11 mouse cellular contexts compared by ENCODE assay signal in genomic region chr3:102715839-102716238, GRCm38 (mm10). TPM values are rescaled to one million over a fixed set of nuclear protein-coding genes. Genes with fewer than 3 reads are reported as not detected.
DNase-seq lines count a peak whose midpoint lies in the region; ATAC-seq and TF ChIP-seq lines count a peak whose summit lies in the region.
"Had no signal": no experiment of that assay in that cellular context is flagged by ENCODE, and none has a peak within 500 bp of the region (broad histone marks: within the 10 kb centered on the region; RNA-seq: fewer than 3 reads in every experiment).

No protein-coding gene starts in this region.

- TF ChIP-seq POLR2A in heart, adult 2 months (IDR thresholded peaks at IDR 0.05; ENCODE audit: insufficient read depth, low read depth, low read length), result no peak

- no peak for DNase-seq in heart, adult 2 months
- no peak for DNase-seq in heart, adult 8-10 months (ENCODE audit: low spot score)
- DNase-seq in liver, embryonic 11.5 days (ENCODE audit: low spot score), result no peak
- DNase-seq in liver, result no peak
- no peak for DNase-seq in liver, embryonic 14.5 days (ENCODE audit: low read depth in 3 of 3, low spot score in 3 of 3)
- DNase-seq in natural killer cell, adult 2 months (ENCODE audit: low spot score in 2 of 2), result no peak
- DNase-seq: cerebellum, adult 11 months; kidney, postnatal 36 days had no signal

- no peaks in the 10 kb centered on the region for H3K79me2 ChIP-seq in heart, adult 2 months (replicated peaks; ENCODE audit: control insufficient read depth, insufficient read depth, low read length)

- no peaks in the 10 kb centered on the region for H3K27me3 ChIP-seq in heart, adult 2 months (ENCODE audit: control insufficient read depth, insufficient read depth, low read length)
- H3K27me3 ChIP-seq in liver, embryonic 11.5 days (replicated peaks; ENCODE audit: control insufficient read depth, insufficient read depth, low read length), result no peaks in the 10 kb centered on the region
- no peaks in the 10 kb centered on the region for H3K27me3 ChIP-seq in liver, embryonic 14.5 days (ENCODE audit: control insufficient read depth, insufficient read depth, low read length)
- no peaks in the 10 kb centered on the region for H3K27me3 ChIP-seq in stomach, embryonic 15.5 days (replicated peaks)
- no peaks in the 10 kb centered on the region for H3K27me3 ChIP-seq in forebrain, embryonic 13.5 days
- H3K27me3 ChIP-seq: limb, embryonic 13.5 days had no signal

- H3K36me3 ChIP-seq in heart, adult 2 months (ENCODE audit: control insufficient read depth, insufficient read depth, low read length), result no peaks in the 10 kb centered on the region
- no peaks in the 10 kb centered on the region for H3K36me3 ChIP-seq in liver, embryonic 11.5 days (ENCODE audit: control insufficient read depth, insufficient read depth, low read length)
- no peaks in the 10 kb centered on the region for H3K36me3 ChIP-seq in liver, embryonic 14.5 days (replicated peaks; ENCODE audit: control insufficient read depth, insufficient read depth, low read depth)
- H3K36me3 ChIP-seq in stomach, embryonic 15.5 days, result no peaks in the 10 kb centered on the region
- H3K36me3 ChIP-seq in forebrain, embryonic 13.5 days (ENCODE audit: poor library complexity, severe bottlenecking), result no peaks in the 10 kb centered on the region
- H3K36me3 ChIP-seq: limb, embryonic 13.5 days had no signal

- intact Hi-C loops in heart, adult 2 months (cut with DNase I), result loop anchor here (1.0 to 5.0 kb wide), 3 partner anchors 36 to 456 kb away; partner anchors contain the start of gene Bcas2

- no peak overlapping the region for H3K9ac ChIP-seq in heart, adult 2 months (ENCODE audit: low read depth, low read length)
- H3K9ac ChIP-seq in liver, embryonic 11.5 days (ENCODE audit: low read depth, low read length), result no peak overlapping the region
- no peak overlapping the region for H3K9ac ChIP-seq in liver, embryonic 14.5 days (replicated peaks)
- no peak overlapping the region for H3K9ac ChIP-seq in stomach, embryonic 15.5 days
- H3K9ac ChIP-seq in forebrain, embryonic 13.5 days, result no peak overlapping the region
- H3K9ac ChIP-seq: limb, embryonic 13.5 days had no signal

- no peak for TF ChIP-seq CTCF in heart, adult 2 months (IDR thresholded peaks at IDR 0.05)
- TF ChIP-seq CTCF in liver, embryonic 14.5 days (IDR thresholded peaks at IDR 0.05; ENCODE audit: low read depth), result no peak

- peak overlapping the region; percentile 73 for H3K27ac ChIP-seq in heart, adult 2 months
- H3K27ac ChIP-seq in liver, embryonic 11.5 days (ENCODE audit: low read depth, low read length), result no peak overlapping the region
- H3K27ac ChIP-seq in liver, embryonic 14.5 days, result no peak overlapping the region
- 0 out of 2 replicates have a peak overlapping the region, but pooled peaks have one; percentile 61 for H3K27ac ChIP-seq in stomach, embryonic 15.5 days
- H3K27ac ChIP-seq in forebrain, embryonic 13.5 days, result no peak overlapping the region
- H3K27ac ChIP-seq: limb, embryonic 13.5 days had no signal

- peak overlapping the region; percentile 61 for H3K4me2 ChIP-seq in liver, embryonic 11.5 days
- H3K4me2 ChIP-seq in liver, embryonic 14.5 days (ENCODE audit: low read depth), result peak overlapping the region; percentile 58
- H3K4me2 ChIP-seq in stomach, embryonic 15.5 days, result peak overlapping the region; percentile 48
- no peak overlapping the region for H3K4me2 ChIP-seq in forebrain, embryonic 13.5 days

- WGBS in heart, adult 2 months, result 82% methylated on average over 8 of the region's 8 CpGs
- 75% methylated on average over 8 of the region's 8 CpGs for WGBS in liver, embryonic 11.5 days
- 52% methylated on average over 8 of the region's 8 CpGs for WGBS in liver, embryonic 14.5 days (ENCODE audit: insufficient replicate concordance)
- WGBS in stomach, embryonic 15.5 days, result 87% methylated on average over 8 of the region's 8 CpGs
- WGBS in forebrain, embryonic 13.5 days, result 91% methylated on average over 8 of the region's 8 CpGs

- H3K9me3 ChIP-seq in liver, embryonic 11.5 days (ENCODE audit: control insufficient read depth, low read length), result no peaks in the 10 kb centered on the region
- H3K9me3 ChIP-seq in liver, embryonic 14.5 days (ENCODE audit: control insufficient read depth, low read length), result no peaks in the 10 kb centered on the region
- no peaks in the 10 kb centered on the region for H3K9me3 ChIP-seq in stomach, embryonic 15.5 days
- H3K9me3 ChIP-seq in forebrain, embryonic 13.5 days (replicated peaks), result no peaks in the 10 kb centered on the region
- H3K9me3 ChIP-seq: limb, embryonic 13.5 days had no signal

- TF ChIP-seq EP300 in heart, adult 2 months (IDR thresholded peaks at IDR 0.05; ENCODE audit: insufficient read depth, low read depth, low read length), result no peak
- no peak for TF ChIP-seq EP300 in liver, embryonic 14.5 days (IDR thresholded peaks at IDR 0.05; ENCODE audit: low read depth)

- no peak for ATAC-seq in liver, embryonic 11.5 days (replicated peaks; ENCODE audit: low FRiP score)
- ATAC-seq in liver, embryonic 14.5 days (ENCODE audit: insufficient read depth), result no peak
- no peak for ATAC-seq in stomach, embryonic 15.5 days (ENCODE audit: insufficient read depth, low FRiP score, low read depth)
- ATAC-seq in forebrain, embryonic 13.5 days, result no peak

- H3K4me1 ChIP-seq in heart, adult 2 months (ENCODE audit: control insufficient read depth, insufficient read depth, low read length), result peaks cover 2% of the 10 kb centered on the region; the same call in 1 of the 2 replicates
- no peaks in the 10 kb centered on the region for H3K4me1 ChIP-seq in liver, embryonic 11.5 days (replicated peaks; ENCODE audit: control insufficient read depth, insufficient read depth, low read length)
- H3K4me1 ChIP-seq in liver, embryonic 14.5 days (replicated peaks; ENCODE audit: control insufficient read depth in 2 of 2, insufficient read depth in 2 of 2, low read length in 1 of 2), result 0 out of 4 replicates have a peak, but pooled peaks cover 0 to 2% of the 10 kb centered on the region in 2 experiments
- H3K4me1 ChIP-seq in stomach, embryonic 15.5 days, result no peaks in the 10 kb centered on the region
- H3K4me1 ChIP-seq in forebrain, embryonic 13.5 days, result no peaks in the 10 kb centered on the region
- H3K4me1 ChIP-seq: limb, embryonic 13.5 days had no signal

- H3K4me3 ChIP-seq in heart, adult 2 months, result no peak overlapping the region
- no peak overlapping the region for H3K4me3 ChIP-seq in liver, embryonic 11.5 days (ENCODE audit: low read depth, low read length)
- no peak overlapping the region for H3K4me3 ChIP-seq in liver, embryonic 14.5 days (ENCODE audit: insufficient read depth in 1 of 2, low read depth in 2 of 2, low read length in 2 of 2)
- H3K4me3 ChIP-seq in stomach, embryonic 15.5 days (replicated peaks), result no peak overlapping the region
- H3K4me3 ChIP-seq in forebrain, embryonic 13.5 days, result no peak overlapping the region
- H3K4me3 ChIP-seq: limb, embryonic 13.5 days had no signal

RNA-seq across cellular contexts. Expression of gene Tspan2, which starts 18.5 kb away (rescaled TPM):
- 1 to 10 TPM; 8.4 to 9.4 TPM for total RNA-seq in heart, adult 2 months (2021)
- 4.2 and 9.8 TPM in 2 replicates for polyA plus RNA-seq in heart, adult 2 months (2012; rRNA removed)
- 10 to 100 TPM in 2 of 4 experiments, 1 to 10 TPM in 2; 5.3 to 10.6 (median 10.3) TPM for total RNA-seq in heart, adult 8-10 months (2022)
- polyA plus RNA-seq in liver, embryonic 11.5 days (2014; fragmentation: Nextera tagmentation; extraction: Ambion mirVana), result 4.2 and 5.3 TPM in 2 replicates
- 0.67 and 1.2 TPM in 2 replicates for polyA plus RNA-seq in liver, embryonic 14.5 days (2012; rRNA removed)
- 1.7 and 2.2 TPM in 2 replicates for polyA plus RNA-seq in liver, embryonic 14.5 days (2014; fragmentation: Nextera tagmentation; extraction: Ambion mirVana)
- 19.2 and 20.4 TPM in 2 replicates for polyA plus RNA-seq in stomach, embryonic 15.5 days (2015; fragmentation: Nextera tagmentation; extraction: Ambion mirVana)
- 5.6 and 5.8 TPM in 2 replicates for polyA plus RNA-seq in forebrain, embryonic 13.5 days (2015; fragmentation: Nextera tagmentation; extraction: Ambion mirVana)

Comparison
In these comparisons a context has a peak if more than half of its experiments do, and no peak if none do; other contexts are left out.
1. H3K27ac ChIP-seq: peak in heart, adult 2 months (single experiment) and stomach, embryonic 15.5 days (single experiment); none in liver, embryonic 11.5 days (single experiment), liver, embryonic 14.5 days (single experiment) and forebrain, embryonic 13.5 days (single experiment).